Mouse (Mus musculus) erythroid progenitor cell, adult 5-6 weeks (primary cell): Measurements from ENCODE around the gene Ptprb. TPM values are rescaled to one million over a fixed set of nuclear protein-coding genes. Genes with fewer than 3 reads are reported as not detected.

Experiments used
- ATAC-seq: replicated peaks from 2 replicates; pipeline ENCODE4 v1.8.0; 2016; ENCODE audit warnings: moderate number of reproducible peaks, mild to moderate bottlenecking, moderate TSS enrichment, inconsistent platforms; ENCODE audit not compliant: poor library complexity, low FRiP score, severe bottlenecking
- total RNA-seq, 2 experiments: library from RNA; stranded (forward) in 1 of 2; stranded (reverse) in 1 of 2; fragments of 150-400 nt in 1 of 2; fragments of 186-747, 209-891 nt in 1 of 2; gene quantifications; 2 replicates each; pipeline versions ENCODE4 v1.2.3 to v1.2.4; 2015 to 2017; ENCODE audit warnings: low replicate concordance in 2 of 2

Gene Ptprb
- total RNA-seq (2015; ENCODE audit: low replicate concordance) (not detected in 2 replicates), total RNA-seq (2017; ENCODE audit: low replicate concordance) (not detected in 2 replicates)

DNA sequence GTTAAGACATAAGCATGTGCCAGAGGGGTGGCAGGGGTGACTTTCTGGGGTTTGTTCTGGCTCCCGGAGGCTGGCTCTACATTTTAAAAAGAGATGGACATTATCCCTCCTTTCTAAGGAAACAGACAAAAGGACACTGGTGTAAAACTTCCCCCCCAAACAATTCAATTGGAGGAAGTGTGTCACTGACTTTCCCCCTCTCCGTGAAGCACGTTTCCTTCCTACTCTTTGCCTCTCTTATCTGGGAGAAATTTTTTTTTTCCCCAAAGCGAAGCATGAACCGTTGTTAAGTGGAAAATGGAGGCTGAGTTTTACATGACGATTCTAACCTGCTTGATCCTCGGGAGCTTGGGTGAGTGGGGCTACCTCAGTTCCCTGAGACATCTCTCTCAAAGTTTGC lies at the start of gene Ptprb:
TSS of gene Ptprb (plus strand) at position 244 of the 400 bp plus-strand sequence.
- ATAC-seq = no peak

- ATAC-seq = no peak
These were observed 40.0 kb upstream of the Ptprb start for GRCm38 (mm10) chr10:116235299-116235698.

GRCm38 (mm10) chr10:116242200-116242599 lies 33.1 kb upstream of the Ptprb start:
- no peak for ATAC-seq

DNA sequence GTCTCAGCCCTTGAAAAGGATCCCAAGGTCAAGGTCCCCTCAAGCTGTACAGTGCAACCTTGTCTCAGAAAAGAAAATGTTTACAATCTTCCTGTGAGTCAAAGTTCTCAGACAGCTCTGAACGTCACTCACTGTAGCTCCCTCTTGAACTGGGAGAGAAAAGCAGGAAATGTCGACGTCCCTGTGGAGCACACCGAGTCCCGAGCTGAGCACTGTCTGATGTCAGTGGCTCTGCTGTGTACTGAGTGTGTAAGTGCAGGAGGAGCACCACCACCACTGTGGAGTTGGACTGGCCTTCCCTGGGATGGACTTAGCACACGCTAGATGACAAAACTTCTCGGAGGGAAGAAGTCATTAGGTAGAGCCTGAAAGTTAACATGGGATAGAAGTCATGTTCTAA lies 31.9 kb upstream of the Ptprb start:
- no peak for ATAC-seq

- ATAC-seq = no peak
These were observed 29.7 kb upstream of the Ptprb start for GRCm38 (mm10) chr10:116245632-116246031.

DNA sequence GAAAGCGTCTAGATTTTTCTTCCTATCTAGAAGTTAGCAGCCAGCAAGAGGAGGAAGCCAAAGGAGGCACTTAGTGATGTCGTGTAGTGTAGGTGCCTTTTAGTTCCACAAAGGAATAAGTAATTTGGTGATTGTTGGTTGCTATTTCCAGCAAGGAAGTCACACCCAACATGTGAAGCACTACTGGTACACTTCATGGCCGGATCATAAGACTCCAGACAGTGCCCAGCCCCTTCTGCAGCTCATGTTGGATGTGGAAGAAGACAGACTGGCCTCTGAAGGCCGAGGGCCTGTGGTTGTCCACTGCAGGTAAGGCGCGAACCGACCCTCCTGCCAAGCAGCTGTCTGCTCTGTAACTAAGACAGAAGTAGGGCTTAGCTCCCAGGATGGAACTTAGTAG lies 22.7 kb upstream of the Ptprb start:
- ATAC-seq = no peak

- no peak for ATAC-seq
These were observed 21.4 kb upstream of the Ptprb start for GRCm38 (mm10) chr10:116253972-116254371.

GRCm38 (mm10) chr10:116259298-116259697 lies 16.0 kb upstream of the Ptprb start:
- ATAC-seq = no peak

GRCm38 (mm10) chr10:116260658-116261433 lies 14.5 kb upstream of the Ptprb start:
- ATAC-seq = no peak

GRCm38 (mm10) chr10:116261559-116261958 lies 13.8 kb upstream of the Ptprb start:
- no peak for ATAC-seq

- ATAC-seq = no peak
These were observed 10.8 kb upstream of the Ptprb start for GRCm38 (mm10) chr10:116264521-116264920.

DNA sequence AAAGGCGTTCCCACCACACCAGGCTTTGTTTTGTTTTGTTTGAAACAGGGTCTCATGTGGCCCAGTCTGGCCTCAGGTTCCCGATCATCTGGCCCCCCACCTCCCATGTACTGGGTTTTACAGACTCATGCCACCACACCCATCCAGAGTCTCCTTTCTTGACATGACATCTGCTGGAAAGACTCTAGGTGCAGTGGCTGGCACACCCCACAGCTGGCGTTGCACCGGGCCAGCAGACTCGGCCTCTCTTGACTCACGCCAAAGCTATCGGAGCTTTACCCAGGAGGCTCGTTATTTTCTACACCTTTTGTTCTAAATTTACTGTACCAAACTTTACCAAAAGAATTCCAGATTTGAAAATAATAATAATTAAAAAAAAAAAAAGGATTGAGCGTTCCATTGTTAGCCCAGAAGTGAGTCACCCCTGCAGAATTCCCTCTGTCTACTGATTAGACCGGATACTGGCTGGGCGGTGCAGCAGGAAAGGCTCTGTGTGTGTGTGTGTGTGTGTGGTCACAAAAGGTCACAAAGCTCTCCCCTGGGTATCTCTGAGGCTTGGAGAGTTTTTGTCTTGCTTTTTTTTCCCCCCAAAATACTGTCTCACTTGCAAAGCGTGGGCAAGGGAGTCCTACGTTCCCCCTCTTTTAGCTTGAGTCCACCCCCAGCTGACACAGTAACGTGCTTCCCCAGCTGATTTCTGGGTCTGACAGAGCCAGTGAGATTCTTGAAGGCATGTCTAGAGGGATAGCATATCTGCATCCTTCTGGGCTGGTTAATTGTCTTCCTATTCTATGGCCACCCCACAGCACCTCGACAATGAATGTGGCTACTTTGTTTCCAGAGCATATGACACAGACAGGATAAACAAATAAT lies 8.5 kb upstream of the Ptprb start:
- ATAC-seq = no peak

DNA sequence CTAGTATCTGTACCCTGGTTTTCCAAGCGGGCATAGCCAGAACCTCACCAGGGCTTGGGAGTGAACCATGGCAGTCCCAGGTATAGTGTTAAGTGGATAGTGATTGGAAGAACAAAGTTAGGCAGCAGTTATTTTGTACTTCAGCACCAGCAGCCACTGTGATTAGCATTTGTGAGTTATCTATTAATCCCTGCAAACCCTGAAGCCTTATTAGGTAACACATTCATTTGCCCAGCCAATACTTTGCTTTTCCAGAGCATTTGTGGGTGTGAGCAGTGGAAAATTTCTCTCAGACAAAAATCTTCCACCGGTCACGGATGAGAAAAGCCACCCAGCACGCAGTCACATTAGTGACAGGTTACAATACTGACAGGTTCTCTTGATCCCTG lies 7.9 kb upstream of the Ptprb start:
- ATAC-seq = no peak

- no peak for ATAC-seq
These were observed 7.0 kb upstream of the Ptprb start for GRCm38 (mm10) chr10:116268343-116268742.

DNA sequence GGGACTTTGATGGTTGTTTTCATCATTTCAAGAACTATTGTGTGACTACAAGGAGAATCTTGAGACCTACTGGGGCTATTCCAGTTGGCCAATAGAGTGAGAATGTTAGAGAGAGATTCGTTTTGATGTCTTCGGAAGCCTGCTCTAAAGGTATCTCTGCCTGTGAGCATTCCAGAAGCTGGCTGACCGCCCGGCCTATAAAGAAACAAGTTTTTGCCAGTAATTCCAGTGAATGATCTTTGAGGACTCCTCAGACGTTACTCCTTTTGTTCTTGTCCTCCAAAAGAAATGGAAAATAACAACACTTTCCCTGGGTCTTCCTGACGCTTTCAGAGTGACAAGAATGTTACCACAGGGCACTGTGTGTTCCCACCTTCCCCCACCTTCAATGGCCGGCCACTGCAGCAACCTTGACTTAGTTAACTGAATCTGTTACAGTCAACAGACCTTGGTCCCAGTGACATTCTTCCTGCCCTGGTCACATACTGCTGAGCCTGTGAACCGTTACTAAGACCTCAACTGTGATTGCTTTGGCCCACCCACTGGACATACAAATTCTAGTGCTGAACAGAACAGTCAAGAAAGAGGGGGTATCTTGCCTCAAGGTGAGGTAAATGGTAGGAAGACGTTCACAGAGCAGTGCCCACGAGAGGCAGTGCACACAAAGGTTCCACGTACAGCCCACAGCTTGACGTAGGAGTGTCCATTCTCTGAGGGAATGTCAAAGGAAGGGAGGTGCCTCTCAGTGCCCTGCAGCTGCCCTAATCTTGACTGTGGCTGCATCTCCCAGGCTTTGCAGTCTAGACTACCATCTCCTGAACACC lies 4.5 kb upstream of the Ptprb start:
- ATAC-seq = no peak

GRCm38 (mm10) chr10:116271470-116271915 lies 3.8 kb upstream of the Ptprb start:
- ATAC-seq = no peak

GRCm38 (mm10) chr10:116272156-116272555 lies 3.2 kb upstream of the Ptprb start:
- ATAC-seq = no peak

DNA sequence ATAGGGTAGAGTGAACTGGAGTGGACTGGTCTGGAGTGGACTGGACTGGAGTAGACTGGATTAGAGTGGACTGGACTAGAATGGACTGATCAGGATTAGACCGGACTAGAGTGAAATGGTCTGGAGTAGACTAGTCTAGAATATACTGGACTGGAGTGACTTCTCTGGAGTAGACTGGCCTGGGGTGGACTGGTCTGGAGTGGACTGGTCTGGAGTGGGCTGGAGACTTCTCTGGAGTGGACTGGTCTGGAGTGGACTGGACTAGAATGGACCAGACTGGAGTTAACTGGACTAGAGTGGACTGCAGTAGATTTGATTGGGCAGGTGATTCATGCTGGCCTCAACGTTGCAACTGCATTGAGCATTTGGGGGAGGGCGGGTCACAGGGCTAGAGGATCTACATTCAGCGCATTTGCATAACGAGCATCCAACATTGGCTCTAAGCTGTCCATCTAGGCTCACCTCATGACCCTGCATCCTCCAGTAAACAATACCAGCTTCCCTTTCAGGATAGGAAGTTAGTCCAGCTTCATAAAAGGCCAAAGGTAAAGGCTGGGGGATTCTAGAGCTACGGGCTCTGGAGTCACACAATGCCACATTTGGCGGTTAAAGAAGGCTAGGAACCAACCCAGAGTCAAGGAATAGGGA lies 11.5 kb downstream of the Ptprb start:
- ATAC-seq = no peak

DNA sequence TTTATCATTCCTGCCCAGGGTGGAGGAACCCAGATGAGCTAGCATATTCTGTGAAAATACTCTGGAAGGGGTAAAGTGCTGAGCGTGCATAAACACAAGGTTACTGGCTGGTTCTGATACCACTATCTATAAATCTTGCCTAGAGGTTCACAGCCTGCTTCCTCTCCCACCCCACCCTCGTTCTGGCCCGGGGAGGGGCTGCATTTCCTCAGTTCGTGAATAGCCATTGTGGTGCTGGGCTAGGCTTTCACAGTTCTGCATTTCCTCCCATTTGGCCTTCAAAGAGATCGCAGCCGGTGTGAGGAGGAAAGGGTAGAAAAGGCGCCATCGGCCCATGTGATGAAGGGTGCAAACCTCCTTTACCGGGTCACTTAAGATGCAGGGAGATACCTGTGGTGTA lies 12.8 kb downstream of the Ptprb start:
- ATAC-seq = no peak

DNA sequence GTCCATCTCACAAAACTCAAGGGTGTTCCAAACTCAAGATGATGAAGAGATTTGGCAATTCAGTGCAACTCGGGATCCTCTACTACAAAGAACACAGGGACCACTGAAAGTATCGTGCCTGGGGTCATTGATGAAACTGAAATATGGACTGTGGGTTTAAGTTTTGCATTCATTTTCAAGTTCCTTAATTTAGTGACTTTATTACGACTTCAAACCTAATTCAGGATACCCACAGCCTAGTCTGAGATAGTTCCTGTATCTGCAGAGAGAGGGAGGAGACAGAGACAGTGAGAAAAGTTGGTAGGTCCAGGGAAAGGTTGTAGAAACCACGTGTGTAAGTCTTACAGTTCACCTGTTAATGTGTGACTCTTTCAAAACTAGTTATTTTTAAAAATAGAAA lies 15.2 kb downstream of the Ptprb start:
- no peak for ATAC-seq
